Mouse (Mus musculus) intestine, postnatal 0 days (tissue): ENCODE results near the gene Gm7534. TPM values are rescaled to one million over a fixed set of nuclear protein-coding genes. Genes with fewer than 3 reads are reported as not detected.
"Not testable (repeated sequence)": the region's sequence is repeated elsewhere in the genome, so short reads cannot be mapped to it uniquely, and the experiment has no call there.

ENCODE experiments used
- ATAC-seq: fragments of 200-750 bp; cut with Nextera tagmentation; 2 replicates; pipeline ENCODE4 v1.8.0; 2017; ENCODE audit warnings: mild to moderate bottlenecking, moderate TSS enrichment, moderate library complexity
- H3K27ac ChIP-seq: fragments of 300-500 bp; sonication (generic); 2 replicates; pipeline ENCODE4 v1.5.1; 2014; ENCODE audit warnings: mild to moderate bottlenecking, low read depth, low read length, moderate library complexity
- H3K27me3 ChIP-seq: fragments of 300-500 bp; sonication (generic); replicated peaks from 2 replicates; pipeline ENCODE4 v1.6.1; 2014; ENCODE audit warnings: low read length, mixed read lengths; ENCODE audit not compliant: control insufficient read depth, insufficient read depth
- H3K36me3 ChIP-seq: fragments of 300-500 bp; sonication (generic); 2 replicates; pipeline ENCODE4 v1.6.1; 2014; ENCODE audit warnings: mild to moderate bottlenecking, moderate library complexity; ENCODE audit not compliant: control insufficient read depth, insufficient read depth
- H3K4me1 ChIP-seq: fragments of 300-500 bp; sonication (generic); replicated peaks from 2 replicates; pipeline ENCODE4 v1.6.1; 2014; ENCODE audit warnings: antibody characterized with exemption, low read length, mixed read lengths; ENCODE audit not compliant: control insufficient read depth, insufficient read depth
- H3K4me2 ChIP-seq: fragments of 300-500 bp; sonication (generic); replicated peaks from 2 replicates; pipeline ENCODE4 v1.6.1; 2014; ENCODE audit warnings: low read depth, mild to moderate bottlenecking, moderate library complexity
- H3K4me3 ChIP-seq: fragments of 300-500 bp; sonication (generic); 2 replicates; pipeline ENCODE4 v1.5.1; 2014; ENCODE audit warnings: low read depth, low read length
- H3K9ac ChIP-seq: fragments of 300-500 bp; sonication (generic); 2 replicates; pipeline ENCODE4 v1.6.1; 2014; ENCODE audit warnings: mild to moderate bottlenecking, low read depth, low read length
- H3K9me3 ChIP-seq: fragments of 300-500 bp; sonication (generic); 2 replicates; pipeline ENCODE4 v1.6.1; 2016; ENCODE audit warnings: mixed run types; ENCODE audit not compliant: control insufficient read depth
- CTCF ChIP-seq: sonication (generic); IDR thresholded peaks from 2 replicates; pipeline ENCODE4 v1.5.1; 2016; ENCODE audit warnings: low read depth, mild to moderate bottlenecking, control low read depth, antibody characterized with exemption, moderate library complexity
- WGBS: fragments of 180-500 bp; shearing (Covaris S2); extraction: QIAGEN DNeasy Blood & Tissue Kit; methylation state at CpG from one replicate; pipeline ENCODE4 v1.1.7; 2014; 5-methylcytosine and 5-hydroxymethylcytosine counted together
- polyA plus RNA-seq: library from polyadenylated mRNA; unstranded; fragments of >200 nt; fragmentation: Nextera tagmentation; extraction: Ambion mirVana; gene quantifications from 2 replicates; pipeline ENCODE4 v1.2.1, GENCODE M21; 2015

Gm7534 gene
- polyA plus RNA-seq, 1 experiment from 2014 or later, result not detected

DNA sequence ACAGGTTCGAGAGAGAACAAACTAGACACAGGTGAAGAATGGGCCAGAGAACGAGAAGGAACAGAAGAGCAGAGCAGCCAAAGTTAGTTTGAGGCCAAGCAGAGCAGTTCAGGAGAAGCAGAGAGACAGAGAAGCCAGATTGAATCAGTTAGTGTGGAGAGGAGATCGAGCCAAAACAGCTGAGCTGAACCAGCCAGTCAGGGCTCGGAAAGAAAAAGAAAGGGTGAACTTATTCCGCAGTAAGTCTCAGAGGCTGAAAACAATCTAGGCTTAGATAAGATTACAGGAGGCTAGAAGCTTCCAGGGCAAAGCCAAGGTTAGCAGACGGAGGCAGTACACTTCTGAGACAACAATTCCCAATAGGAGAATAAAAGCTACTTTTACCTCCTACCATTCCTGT is 37.8 kb downstream of the Gm7534 start:
- Histone ChIP-seq H3K36me3 (no peaks in the 10 kb centered on the region), H3K27me3 (no peaks in the 10 kb centered on the region), H3K9ac (no peak overlapping the region), H3K9me3 (no peaks in the 10 kb centered on the region), H3K4me1 (no peaks in the 10 kb centered on the region), H3K4me3 (no peak overlapping the region), H3K27ac (peak overlapping the region; percentile 60), H3K4me2 (peak overlapping the region; percentile 30; the same call in 1 of the 2 replicates)
- 42% methylated on average over 6 of the region's 6 CpGs for WGBS
- no peak for TF ChIP-seq CTCF
- ATAC-seq, result 0 out of 2 replicates have a peak, but pooled peaks have one; percentile 25

DNA sequence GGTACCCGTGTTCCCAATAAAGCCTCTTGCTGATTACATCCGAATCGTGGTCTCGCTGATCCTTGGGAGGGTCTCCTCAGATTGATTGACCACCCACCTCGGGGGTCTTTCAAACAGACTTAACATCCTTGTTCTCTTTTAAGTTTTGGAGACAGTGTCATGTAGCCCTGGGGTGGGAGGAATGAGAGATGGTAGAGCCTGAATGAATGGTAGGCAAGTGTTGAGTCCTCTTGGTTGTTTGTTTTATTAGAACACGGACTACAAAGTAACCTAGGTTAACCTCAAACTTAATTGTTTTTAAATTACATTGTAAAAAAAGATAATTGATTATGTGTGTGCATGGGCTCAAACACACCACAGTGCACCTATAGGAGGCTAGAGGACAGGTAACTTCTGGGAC is 38.2 kb downstream of the Gm7534 start:
- Histone ChIP-seq H3K27ac (peak overlapping the region; percentile 60), H3K4me3 (no peak overlapping the region), H3K36me3 (no peaks in the 10 kb centered on the region), H3K9ac (no peak overlapping the region), H3K9me3 (no peaks in the 10 kb centered on the region), H3K4me2 (peak overlapping the region; percentile 30; the same call in 1 of the 2 replicates), H3K4me1 (no peaks in the 10 kb centered on the region), H3K27me3 (no peaks in the 10 kb centered on the region)
- TF ChIP-seq CTCF, result no peak
- WGBS, result 68% methylated on average over 5 of the region's 6 CpGs
- ATAC-seq, result peak; percentile 41; the same call in 1 of the 2 replicates

DNA sequence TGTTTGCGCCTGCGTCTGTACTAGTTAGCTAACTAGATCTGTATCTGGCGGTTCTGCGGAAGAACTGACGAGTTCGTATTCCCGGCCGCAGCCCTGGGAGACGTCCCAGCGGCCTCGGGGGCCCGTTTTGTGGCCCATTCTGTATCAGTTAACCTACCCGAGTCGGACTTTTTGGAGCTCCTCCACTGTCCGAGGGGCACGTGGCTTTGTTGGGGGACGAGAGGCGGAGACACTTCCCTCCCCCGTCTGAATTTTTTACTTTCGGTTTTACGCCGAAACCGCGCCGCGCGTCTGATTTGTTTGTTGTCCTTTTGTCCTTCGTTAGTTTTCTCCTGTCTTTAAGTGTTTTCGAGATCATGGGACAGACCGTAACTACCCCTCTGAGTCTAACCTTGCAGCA is 42.7 kb downstream of the Gm7534 start:
- H3K9me3 ChIP-seq, H3K4me1 ChIP-seq, H3K27me3 ChIP-seq, ATAC-seq: not testable (repeated sequence)
- Histone ChIP-seq H3K4me2 (peak overlapping the region; percentile 51), H3K9ac (peak overlapping the region; percentile 40; the same call in 1 of the 2 replicates), H3K4me3 (peak overlapping the region; percentile 48), H3K27ac (peak overlapping the region; percentile 71; the same call in 1 of the 2 replicates), H3K36me3 (peaks cover 13% of the 10 kb centered on the region)
- WGBS, result 13% methylated on average over 28 of the region's 30 CpGs

DNA sequence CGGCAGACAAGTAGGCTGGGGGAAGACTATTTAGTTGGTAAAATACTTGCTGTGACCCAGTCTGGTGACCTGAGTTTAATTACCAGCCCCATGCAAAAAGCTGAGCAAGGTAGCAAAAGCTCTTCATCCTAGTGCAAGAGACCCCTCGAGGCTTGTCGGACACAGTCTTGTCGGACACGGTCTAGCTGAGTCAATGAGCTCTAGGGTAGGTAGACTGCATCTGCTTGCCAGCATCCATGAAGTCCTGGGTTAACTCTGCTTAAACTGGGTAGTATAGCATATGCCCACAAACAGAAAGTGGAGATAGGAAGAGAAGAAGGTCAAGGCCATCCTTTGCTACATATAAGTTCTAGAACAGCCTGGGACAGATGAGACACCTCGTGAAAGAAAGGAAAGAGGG is 44.0 kb downstream of the Gm7534 start:
- peak; percentile 47; the same call in 1 of the 2 replicates for ATAC-seq
- 87% methylated on average over 6 of the region's 6 CpGs for WGBS

DNA sequence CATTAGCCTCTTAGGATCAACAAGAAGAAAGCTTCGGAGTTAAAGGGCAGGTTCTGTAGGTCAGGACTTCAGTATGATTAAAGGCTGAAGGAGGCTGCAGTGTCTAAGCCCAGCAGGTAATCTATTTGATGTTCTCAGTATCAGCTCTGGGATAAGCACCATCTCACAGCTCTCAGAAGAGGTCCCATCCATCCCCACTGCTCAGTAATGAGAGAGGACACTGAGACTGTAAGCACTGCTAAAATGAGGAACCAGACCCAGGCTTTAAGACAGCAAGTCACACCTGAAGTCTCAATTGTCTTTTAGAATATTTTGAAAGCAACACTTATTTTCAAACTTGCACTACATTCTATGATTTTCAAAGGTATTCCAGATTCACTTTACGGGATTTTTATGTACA is 45.2 kb downstream of the Gm7534 start:
- Histone ChIP-seq H3K4me1 (no peaks in the 10 kb centered on the region), H3K4me2 (no peak overlapping the region), H3K27me3 (no peaks in the 10 kb centered on the region), H3K9me3 (no peaks in the 10 kb centered on the region), H3K4me3 (no peak overlapping the region), H3K9ac (no peak overlapping the region), H3K27ac (no peak overlapping the region), H3K36me3 (peaks cover 31% of the 10 kb centered on the region)
- TF ChIP-seq CTCF, result no peak
- no peak for ATAC-seq
- WGBS, result 84% methylated on average over 2 of the region's 2 CpGs

More for the DNA sequence above, 44.0 kb downstream of the Gm7534 start:
- no peak overlapping the region for H3K9ac ChIP-seq
- no peaks in the 10 kb centered on the region for H3K27me3 ChIP-seq
- no peaks in the 10 kb centered on the region for H3K9me3 ChIP-seq
- H3K4me2 ChIP-seq, result no peak overlapping the region
- H3K4me3 ChIP-seq, result no peak overlapping the region
- no peak overlapping the region for H3K27ac ChIP-seq
- H3K4me1 ChIP-seq, result no peaks in the 10 kb centered on the region
- TF ChIP-seq CTCF, result no peak
- H3K36me3 ChIP-seq, result peaks cover 19% of the 10 kb centered on the region

DNA sequence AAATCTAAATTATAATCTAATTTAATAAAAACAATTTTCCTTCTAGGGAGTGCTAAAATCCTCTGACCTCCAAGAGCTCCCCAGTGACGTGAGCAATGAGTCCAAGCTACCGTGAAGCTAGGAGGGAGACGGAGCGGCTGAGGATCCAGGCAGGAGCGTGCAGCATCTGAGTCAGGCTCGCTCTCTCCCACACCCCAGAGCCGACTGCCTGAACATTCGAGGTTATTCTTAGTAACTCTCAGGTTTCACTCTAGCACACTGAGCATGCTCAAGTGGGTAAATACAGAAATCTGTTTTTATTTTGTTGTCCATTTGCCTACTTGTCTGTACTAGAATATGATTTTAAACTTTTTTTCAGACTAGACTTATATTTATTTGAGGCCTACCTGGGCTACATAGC is 46.1 kb downstream of the Gm7534 start:
- no peaks in the 10 kb centered on the region for H3K27me3 ChIP-seq
- ATAC-seq, result no peak
- H3K9ac ChIP-seq, result no peak overlapping the region
- no peaks in the 10 kb centered on the region for H3K4me1 ChIP-seq
- no peak overlapping the region for H3K4me2 ChIP-seq
- no peak overlapping the region for H3K4me3 ChIP-seq
- WGBS, result 72% methylated on average over 8 of the region's 8 CpGs
- peaks cover 38% of the 10 kb centered on the region for H3K36me3 ChIP-seq
- H3K27ac ChIP-seq, result no peak overlapping the region
- no peaks in the 10 kb centered on the region for H3K9me3 ChIP-seq
- TF ChIP-seq CTCF, result no peak

DNA sequence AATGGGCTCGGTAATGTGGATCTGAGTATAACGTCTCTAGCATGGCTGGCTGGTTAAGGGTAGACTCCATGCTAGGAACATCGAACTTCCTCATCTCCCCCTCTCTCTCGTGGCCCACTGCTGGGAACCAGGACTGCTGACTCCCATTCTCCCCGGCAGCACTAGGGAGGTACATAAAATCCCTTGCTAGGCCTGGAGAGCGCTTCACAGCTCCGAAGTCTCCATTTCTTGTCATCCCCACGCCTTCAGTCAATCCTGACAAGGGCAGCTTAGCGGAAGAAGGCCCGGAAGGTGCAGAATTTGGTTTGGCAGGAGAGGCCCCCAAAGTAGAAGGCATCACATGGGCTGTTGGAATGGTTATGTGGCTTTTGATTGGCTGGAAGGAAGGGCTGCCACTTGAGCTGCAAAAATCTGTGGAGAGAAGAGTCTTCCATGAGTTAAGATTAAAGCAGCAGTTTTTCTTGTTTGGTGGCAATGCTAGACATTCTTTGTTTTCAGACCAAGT is 46.8 kb downstream of the Gm7534 start:
- Histone ChIP-seq H3K4me1 (no peaks in the 10 kb centered on the region), H3K9ac (no peak overlapping the region), H3K4me2 (no peak overlapping the region), H3K4me3 (no peak overlapping the region), H3K27ac (no peak overlapping the region), H3K27me3 (no peaks in the 10 kb centered on the region), H3K36me3 (peaks cover 45% of the 10 kb centered on the region), H3K9me3 (no peaks in the 10 kb centered on the region)
- no peak for TF ChIP-seq CTCF
- no peak for ATAC-seq
- 95% methylated on average over 10 of the region's 10 CpGs for WGBS
